Mouse (Mus musculus) Patski (cell line): ENCODE data around the gene Nkx2-2. TPM values are rescaled to one million over a fixed set of nuclear protein-coding genes. Genes with fewer than 3 reads are reported as not detected.
"Not testable (repeated sequence)": the region's sequence is repeated elsewhere in the genome, so short reads cannot be mapped to it uniquely, and the experiment has no call there.

Experiments
- ATAC-seq: fragments of 100-300 bp; one replicate; pipeline ENCODE4 v1.8.0; 2021
- CTCF ChIA-PET: fragments of 350-600 bp; sonication (Branson Sonifier 250); formaldehyde crosslinking; loops from one replicate; lab custom pipeline; 2022; ENCODE audit warnings: inconsistent platforms; lab: Charles Lee
- POLR2A ChIA-PET: fragments of 350-600 bp; sonication (Branson Sonifier 250); formaldehyde crosslinking; loops from one replicate; lab custom pipeline; 2022; ENCODE audit warnings: antibody characterized with exemption, inconsistent platforms; lab: Charles Lee
- DNase-seq: peaks from one replicate; pipeline ENCODE4 v3.0.0-alpha.2; 2011; ENCODE audit warnings: low read depth, low spot score
- H3K27me3 ChIP-seq: fragments of 371-371 bp; one replicate; pipeline ENCODE4 v1.5.1; 2021
- CTCF ChIP-seq: fragments of 100-300 bp; IDR thresholded peaks from one replicate; pipeline ENCODE4 v1.5.1; 2021
- in situ Hi-C: fragments of 300-500 bp; cut with MboI; formaldehyde crosslinking; loops from 3 replicates; pipeline ENCODE4 v1.11.1; 2018; ENCODE audit warnings: low pct_unique_long_range_greater_than_20kb, mixed read lengths
- polyA plus RNA-seq: library from polyadenylated mRNA; unstranded; gene quantifications from one replicate; pipeline ENCODE4 v1.2.3, GENCODE M21; 2021

The Nkx2-2 gene
- polyA plus RNA-seq, 1 experiment from 2014 or later, result not detected

DNA sequence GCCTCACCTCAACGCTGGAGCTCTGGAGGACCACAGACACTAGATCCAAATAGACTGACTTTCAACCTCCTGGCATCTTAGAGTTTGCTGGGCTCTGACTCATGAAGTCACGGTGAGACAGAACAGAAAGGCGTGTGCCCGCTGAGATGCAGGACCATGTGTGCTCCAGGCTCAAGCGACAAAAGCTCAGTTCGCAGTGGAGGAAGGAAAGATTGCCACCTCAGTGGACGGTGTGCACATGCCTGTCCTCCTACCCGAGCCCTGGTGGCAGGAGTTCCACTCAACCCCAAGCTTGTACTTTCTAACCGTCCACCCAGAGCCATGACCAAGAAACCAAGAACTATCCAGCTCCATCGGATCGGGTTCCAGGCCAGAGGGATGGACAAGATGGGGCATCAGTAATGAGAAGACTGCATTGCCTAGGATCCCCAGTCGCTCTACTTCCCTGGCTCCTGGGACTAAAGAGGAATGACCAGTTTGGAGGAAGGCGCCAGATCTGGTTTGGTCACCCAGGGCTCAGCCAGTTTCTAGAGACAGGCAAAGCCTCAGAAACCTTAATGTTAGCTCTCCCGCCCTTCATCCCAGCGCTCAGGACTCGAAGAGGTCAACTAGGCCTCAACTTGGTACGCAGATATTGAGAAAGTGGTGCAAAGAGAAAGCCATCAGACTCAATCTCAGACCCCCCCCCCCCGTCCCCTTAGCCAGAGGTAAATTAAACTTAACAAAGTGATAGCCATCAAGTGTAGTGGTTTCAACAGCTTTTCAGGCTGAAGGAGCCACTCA lies 11.9 kb downstream of the Nkx2-2 start:
- POLR2A ChIA-PET, result no interaction called here
- CTCF ChIA-PET, result interaction anchor here (1.5 kb wide), 1 partner anchor 20 kb away, joined by 3 read pairs; no protein-coding TSS in a partner anchor
- H3K27me3 ChIP-seq, result peaks cover 37% of the 10 kb centered on the region
- no peak for DNase-seq
- ATAC-seq, result no peak
- in situ Hi-C loops, result loop anchor here (25.0 kb wide), 1 partner anchor 695 kb away; no protein-coding TSS in a partner anchor
- TF ChIP-seq CTCF, result no peak

GRCm38 (mm10) chr2:147181304-147181665 lies 12.8 kb downstream of the Nkx2-2 start:
- no peak for TF ChIP-seq CTCF
- CTCF ChIA-PET, result no interaction called here

GRCm38 (mm10) chr2:147180649-147181303 lies 13.3 kb downstream of the Nkx2-2 start:
- DNase-seq, result no peak

More at GRCm38 (mm10) chr2:147181304-147181665, 12.8 kb downstream of the Nkx2-2 start:
- in situ Hi-C loops, result loop anchor here (25.0 kb wide), 1 partner anchor 694 kb away; no protein-coding TSS in a partner anchor
- no peak for DNase-seq
- ATAC-seq, result no peak
- H3K27me3 ChIP-seq, result peaks cover 31% of the 10 kb centered on the region
- POLR2A ChIA-PET, result no interaction called here

GRCm38 (mm10) chr2:147178091-147179059 lies 15.7 kb downstream of the Nkx2-2 start:
- peaks cover 21% of the 10 kb centered on the region for H3K27me3 ChIP-seq
- peak; percentile 69 for TF ChIP-seq CTCF
- no peak for DNase-seq
- ChIA-PET POLR2A (no interaction called here), CTCF (interaction anchor here (2.5 to 3.2 kb wide), 2 partner anchors 219 to 545 kb away, joined by 12 read pairs; no protein-coding TSS in a partner anchor)
- ATAC-seq, result peak; percentile 77
- in situ Hi-C loops, result loop anchor here (5.0 to 25.0 kb wide), 3 partner anchors 221 to 691 kb away; no protein-coding TSS in a partner anchor

More at GRCm38 (mm10) chr2:147180649-147181303, 13.3 kb downstream of the Nkx2-2 start:
- ATAC-seq, result no peak
- ChIA-PET CTCF (no interaction called here), POLR2A (interaction anchor here (0.6 kb wide), 1 partner anchor 229 kb away, joined by 3 read pairs; no protein-coding TSS in a partner anchor)
- peaks cover 30% of the 10 kb centered on the region for H3K27me3 ChIP-seq
- TF ChIP-seq CTCF, result no peak
- in situ Hi-C loops, result loop anchor here (25.0 kb wide), 1 partner anchor 693 kb away; no protein-coding TSS in a partner anchor

- ChIA-PET POLR2A (no interaction called here), CTCF (interaction anchor here (0.6 to 3.2 kb wide), 3 partner anchors 218 to 565 kb away, joined by 5 to 12 read pairs (median 12); no protein-coding TSS in a partner anchor)
- peak; percentile 58 for ATAC-seq
- peak; percentile 93 for TF ChIP-seq CTCF
- no peak for DNase-seq
- peaks cover 26% of the 10 kb centered on the region for H3K27me3 ChIP-seq
- in situ Hi-C loops, result loop anchor here (5.0 to 25.0 kb wide), 3 partner anchors 220 to 690 kb away; no protein-coding TSS in a partner anchor
Measured at GRCm38 (mm10) chr2:147177672-147178071, 16.4 kb downstream of the Nkx2-2 start.

DNA sequence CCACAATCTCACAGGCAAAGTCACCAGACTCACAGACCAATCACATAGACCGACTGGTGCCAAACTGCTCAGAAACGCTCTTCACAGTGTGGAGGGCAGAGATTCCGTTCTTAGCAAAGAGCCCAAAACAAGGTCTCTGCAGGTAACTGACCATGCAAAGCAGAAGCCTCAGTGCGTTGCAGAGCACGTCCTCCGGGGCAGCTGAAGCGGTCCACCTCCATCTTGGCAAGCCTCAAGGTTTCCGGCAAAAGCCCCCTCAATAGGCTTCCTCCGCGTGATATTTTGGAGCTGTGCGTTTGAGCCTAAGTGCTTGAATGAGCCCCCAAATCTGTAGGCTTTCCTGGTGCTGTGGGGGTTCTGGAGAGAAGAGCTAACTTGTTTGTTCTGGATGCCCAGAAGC lies 18.7 kb downstream of the Nkx2-2 start:
- POLR2A ChIA-PET, result no interaction called here
- in situ Hi-C loops, result loop anchor here (5.0 to 25.0 kb wide), 3 partner anchors 218 to 688 kb away; no protein-coding TSS in a partner anchor
- TF ChIP-seq CTCF, result no peak
- DNase-seq (no peak), ATAC-seq (no peak)
- CTCF ChIA-PET, result no interaction called here
- peaks cover 14% of the 10 kb centered on the region for H3K27me3 ChIP-seq

GRCm38 (mm10) chr2:147173751-147174150 lies 20.3 kb downstream of the Nkx2-2 start:
- in situ Hi-C loops, result no loop called here
- peaks cover 21% of the 10 kb centered on the region for H3K27me3 ChIP-seq
- DNase-seq (no peak), ATAC-seq (no peak)
- ChIA-PET CTCF (no interaction called here), POLR2A (no interaction called here)
- no peak for TF ChIP-seq CTCF

GRCm38 (mm10) chr2:147170538-147170937 lies 23.5 kb downstream of the Nkx2-2 start:
- ATAC-seq, in situ Hi-C loops, POLR2A ChIA-PET, DNase-seq: not testable (repeated sequence)
- peaks cover 31% of the 10 kb centered on the region for H3K27me3 ChIP-seq
- CTCF ChIA-PET, result interaction anchor here (1.0 kb wide), 1 partner anchor 549 kb away, joined by 3 read pairs; no protein-coding TSS in a partner anchor

- in situ Hi-C loops, result no loop called here
- no peak for TF ChIP-seq CTCF
- ChIA-PET POLR2A (no interaction called here), CTCF (no interaction called here)
- ATAC-seq, result no peak
- peaks cover 17% of the 10 kb centered on the region for H3K27me3 ChIP-seq
- DNase-seq, result no peak
Measured at GRCm38 (mm10) chr2:147165863-147166262, 28.2 kb downstream of the Nkx2-2 start.
